Mouse (Mus musculus) layer of hippocampus, postnatal 14 days (tissue): ENCODE measurements around the gene Tmem262. TPM values are rescaled to one million over a fixed set of nuclear protein-coding genes. Genes with fewer than 3 reads are reported as not detected.

Experiments used
- DNase-seq, 2 experiments: peaks; one replicate each; pipeline ENCODE4 v3.0.0; 2021 to 2022; ENCODE audit warnings: low spot score in 2 of 2, mixed read lengths in 1 of 2
- total RNA-seq, 2 experiments: library from RNA; stranded (reverse); gene quantifications; 2 replicates each; pipeline ENCODE4 v1.2.3; 2021

Tmem262 gene
- total RNA-seq, 2 experiments from 2014 or later = not detected

DNA sequence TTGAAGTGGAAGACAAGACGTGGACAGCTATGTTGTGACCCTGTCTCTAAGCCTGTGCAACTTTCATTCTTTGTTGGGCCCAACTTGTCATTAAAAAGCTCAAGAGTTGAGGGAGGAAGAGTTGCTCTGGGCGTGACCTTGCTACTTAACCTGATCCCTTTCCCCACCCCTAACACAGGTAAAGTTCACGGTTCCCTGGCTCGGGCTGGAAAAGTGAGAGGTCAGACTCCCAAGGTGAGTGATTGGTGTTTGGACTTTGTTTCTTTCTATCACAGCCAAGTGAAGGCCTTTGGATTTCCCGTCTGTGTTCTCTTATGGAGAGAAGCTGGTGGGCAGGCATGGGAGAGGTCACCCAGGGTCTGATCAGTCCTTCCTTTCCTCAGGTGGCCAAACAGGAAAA is 20.9 kb upstream of the Tmem262 start:
- no peak for DNase-seq

DNA sequence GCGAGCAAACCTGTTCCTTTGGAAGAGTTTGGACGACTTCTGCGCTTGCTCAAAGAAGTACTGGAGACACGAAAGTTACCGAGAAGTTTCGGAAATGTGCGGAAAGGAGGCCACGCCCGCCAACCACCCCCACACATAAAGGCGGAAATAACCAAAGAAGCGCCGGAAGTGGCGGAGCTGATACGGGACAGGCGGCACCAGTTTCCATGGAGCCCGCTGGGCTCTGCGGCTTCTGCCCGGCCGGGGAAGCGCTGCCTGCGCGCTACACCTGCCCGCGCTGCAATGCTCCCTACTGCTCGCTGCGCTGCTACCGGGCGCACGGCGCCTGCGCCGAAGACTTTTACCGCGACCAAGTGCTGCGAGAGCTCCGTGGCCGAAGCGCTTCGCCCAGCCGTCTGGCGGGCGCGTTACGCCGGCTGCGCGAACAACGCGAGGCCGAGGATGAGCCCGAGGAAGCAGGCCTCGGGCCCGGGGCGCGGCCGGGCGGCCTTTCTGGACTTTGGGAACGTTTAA is 18.8 kb upstream of the Tmem262 start, which contains the start of gene Znhit2:
Gene Znhit2, plus strand, starts transcription at position 172 of the 513 bp plus-strand sequence.
- peak; percentile 90 to 96 for DNase-seq

DNA sequence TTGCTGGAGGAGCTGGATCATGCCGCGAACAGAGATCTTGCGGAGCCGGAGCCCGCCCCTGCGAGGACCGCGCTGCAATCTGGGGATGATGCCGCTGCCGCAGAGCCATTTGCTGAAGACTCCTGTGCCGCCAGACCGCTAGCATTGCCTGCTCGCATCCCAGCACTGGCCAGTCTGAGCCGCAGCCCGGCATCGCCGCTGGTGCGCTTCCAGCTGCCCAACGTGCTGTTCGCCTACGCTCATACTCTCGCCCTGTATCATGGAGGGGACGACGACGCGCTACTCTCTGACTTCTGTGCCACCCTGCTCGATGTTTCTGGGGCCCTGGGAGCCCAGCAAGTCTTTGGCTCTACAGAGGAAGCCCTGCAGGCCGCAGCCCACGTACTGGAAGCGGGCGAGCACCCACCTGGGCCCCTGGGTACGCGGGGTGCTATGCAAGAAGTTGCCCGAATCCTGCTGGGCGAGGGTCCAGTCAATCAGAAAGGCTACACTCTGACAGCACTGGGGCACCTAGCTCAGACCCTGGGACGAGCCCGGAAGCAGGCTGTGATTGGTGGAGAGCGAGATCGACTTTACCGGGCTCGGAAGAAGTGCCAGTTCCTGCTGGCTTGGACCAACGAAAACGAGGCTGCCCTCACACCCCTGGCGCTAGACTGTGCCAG is 18.1 kb upstream of the Tmem262 start:
- DNase-seq = peak in 1 of 2 experiments; percentile 36

GRCm38 (mm10) chr19:6062418-6062817 is 17.4 kb upstream of the Tmem262 start:
- no peak for DNase-seq

GRCm38 (mm10) chr19:6063081-6063480 is 16.8 kb upstream of the Tmem262 start:
- DNase-seq = no peak

GRCm38 (mm10) chr19:6066571-6066970 is 13.3 kb upstream of the Tmem262 start:
- DNase-seq = no peak

- peak; percentile 82 to 87 for DNase-seq
Observed at GRCm38 (mm10) chr19:6067011-6067723, 12.7 kb upstream of the Tmem262 start.

GRCm38 (mm10) chr19:6067724-6068415 is 12.0 kb upstream of the Tmem262 start, which contains the start of gene Tm7sf2:
Gene Tm7sf2, minus strand, starts transcription at chr19:6068373.
- DNase-seq = peak; percentile 86 to 93

DNA sequence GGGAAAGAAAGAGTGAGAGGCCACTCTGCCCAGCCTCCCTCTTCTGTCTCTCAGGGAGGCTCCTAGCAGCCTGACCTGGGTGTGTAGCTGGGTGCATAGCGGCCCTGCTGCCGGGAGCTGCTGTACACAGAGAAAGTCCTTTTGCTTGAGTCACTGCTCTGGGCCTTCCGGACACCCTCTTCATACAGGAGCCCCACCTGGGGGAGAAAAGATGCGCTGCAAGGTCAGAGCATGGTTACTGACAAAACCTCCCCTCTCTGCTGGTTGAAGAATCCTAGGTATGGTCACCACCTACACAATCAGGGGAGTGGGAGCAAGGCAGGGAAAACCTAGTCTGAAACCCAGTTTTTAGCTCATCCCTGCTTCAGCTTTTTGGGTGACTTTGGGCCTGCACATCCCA is 10.9 kb upstream of the Tmem262 start:
- DNase-seq = no peak

DNA sequence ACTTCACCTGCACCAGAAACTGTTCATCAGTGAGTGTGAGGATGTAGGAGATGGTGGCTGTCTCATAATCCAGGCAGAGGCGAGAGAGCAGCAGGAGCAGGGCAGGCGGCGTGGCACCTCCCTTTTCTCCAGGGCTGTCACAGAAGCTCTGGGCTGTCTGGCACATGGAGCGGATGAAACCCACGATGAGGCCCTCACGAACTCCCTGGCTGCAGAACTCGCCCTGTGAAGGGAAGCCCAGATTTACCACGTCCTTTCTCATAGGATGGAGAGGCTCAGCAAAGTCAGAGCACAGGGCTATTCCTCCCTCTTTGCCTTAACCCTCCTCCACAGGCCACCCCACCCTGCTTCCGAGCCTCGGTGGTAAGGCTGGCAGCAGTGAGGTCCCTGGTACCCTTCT is 10.0 kb upstream of the Tmem262 start:
- DNase-seq = no peak

- DNase-seq = no peak
Observed at GRCm38 (mm10) chr19:6070571-6071250, 9.1 kb upstream of the Tmem262 start.

DNA sequence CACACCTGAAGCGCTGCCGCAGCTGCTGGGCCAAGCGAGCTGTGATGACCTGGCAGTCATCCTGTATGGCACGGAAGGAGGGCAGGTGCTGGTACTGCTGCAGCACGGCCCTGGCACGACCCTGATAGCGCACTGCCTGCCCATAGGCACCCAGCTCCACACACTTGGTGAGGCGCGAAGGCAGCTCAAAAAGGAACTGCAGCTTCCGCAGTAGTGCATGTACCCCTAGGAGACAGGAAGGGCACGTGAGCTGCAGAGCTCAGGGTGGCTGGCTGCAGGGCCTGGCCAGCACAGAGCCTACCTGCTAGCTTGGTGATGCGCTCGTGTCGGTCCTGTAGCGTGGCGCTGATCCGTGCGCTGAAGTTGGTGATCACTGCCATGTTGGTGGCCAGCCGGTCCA is 8.6 kb upstream of the Tmem262 start:
- no peak for DNase-seq

DNA sequence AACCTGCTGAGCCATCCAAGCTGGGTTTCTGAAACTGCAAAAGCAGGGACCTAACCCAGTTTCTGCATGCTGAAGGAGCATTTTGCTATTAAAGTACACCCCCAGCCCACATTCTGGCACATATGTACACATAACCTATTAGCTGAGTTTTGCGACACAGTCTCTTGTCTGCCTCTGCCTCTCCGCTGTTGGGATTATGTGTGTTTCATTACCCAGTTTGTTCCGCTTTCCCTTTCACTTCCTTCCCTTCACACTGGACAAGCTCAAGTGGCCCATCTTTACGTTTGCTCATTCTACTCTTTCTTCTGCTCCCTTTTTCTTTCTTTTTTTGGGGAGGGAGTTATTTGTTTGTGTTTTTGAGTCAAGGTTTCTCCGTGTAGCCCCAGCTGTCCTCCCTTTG is 5.9 kb upstream of the Tmem262 start:
- no peak for DNase-seq

GRCm38 (mm10) chr19:6076564-6077393 is 3.1 kb upstream of the Tmem262 start, which contains the start of gene Vps51:
Gene Vps51, minus strand, starts transcription at chr19:6077231.
- peak; percentile 81 to 92 for DNase-seq

- DNase-seq = no peak
Observed at GRCm38 (mm10) chr19:6082156-6082555, 2.3 kb downstream of the Tmem262 start, which contains the start of gene Gm28374. Gene Gm28374, minus strand, starts transcription at chr19:6082256.

- peak; percentile 91 to 98 for DNase-seq
Observed at GRCm38 (mm10) chr19:6084478-6085248, 4.8 kb downstream of the Tmem262 start, which contains the start of the genes Zfpl1 and Cdca5. Gene Zfpl1, minus strand, starts transcription at chr19:6084956. Gene Cdca5, plus strand, starts transcription at chr19:6084983.

DNA sequence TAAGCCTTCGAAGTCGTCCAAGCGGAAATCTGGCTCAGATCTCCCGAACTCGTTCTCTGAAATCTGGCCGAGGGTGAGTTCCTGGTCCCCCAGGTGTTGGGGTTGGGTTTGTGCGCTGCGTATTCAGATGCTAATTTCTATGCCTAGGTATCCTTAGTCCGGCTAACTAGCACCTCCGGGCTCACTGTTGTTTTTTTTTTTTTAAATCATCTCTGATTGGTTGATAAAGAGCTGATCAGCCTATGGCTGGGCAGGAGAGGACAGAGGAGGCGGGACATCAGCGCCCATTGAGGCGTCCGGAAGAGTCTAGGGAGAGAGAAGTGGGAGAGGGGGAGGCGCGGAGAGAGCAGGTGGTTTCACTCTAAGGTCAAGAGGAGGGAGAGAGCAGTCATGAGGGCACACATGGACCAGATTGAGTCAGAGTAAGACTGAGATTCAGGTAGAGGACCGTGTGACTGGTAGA is 5.6 kb downstream of the Tmem262 start:
- DNase-seq = no peak

GRCm38 (mm10) chr19:6088841-6089240 is 9.0 kb downstream of the Tmem262 start:
- no peak for DNase-seq

GRCm38 (mm10) chr19:6094119-6094518 is 14.3 kb downstream of the Tmem262 start, which contains the start of gene AC131692.1:
Gene AC131692.1, plus strand, starts transcription at chr19:6094419.
- no peak for DNase-seq
